Mouse (Mus musculus) testis, adult 2 months (tissue): Measurements from ENCODE around the gene Nos3.

ENCODE experiments used
- CTCF ChIP-seq: fragments of 200-500 bp; IDR thresholded peaks from 2 replicates; pipeline ENCODE4 v1.5.1; 2012; ENCODE audit warnings: low read depth, mild to moderate bottlenecking, inconsistent platforms, low read length, moderate library complexity; ENCODE audit not compliant: control insufficient read depth, insufficient read depth, insufficient replicate concordance
- POLR2A ChIP-seq: fragments of 200-500 bp; IDR thresholded peaks from 2 replicates; pipeline ENCODE4 v1.6.1; 2012; ENCODE audit warnings: low read depth, mild to moderate bottlenecking, inconsistent platforms, low read length, moderate library complexity; ENCODE audit not compliant: control insufficient read depth

GRCm38 (mm10) chr5:24400362-24400761 lies 35.8 kb downstream of the Nos3 start:
- TF ChIP-seq POLR2A (no peak), CTCF (no peak)
